In the genomic region with DNA sequence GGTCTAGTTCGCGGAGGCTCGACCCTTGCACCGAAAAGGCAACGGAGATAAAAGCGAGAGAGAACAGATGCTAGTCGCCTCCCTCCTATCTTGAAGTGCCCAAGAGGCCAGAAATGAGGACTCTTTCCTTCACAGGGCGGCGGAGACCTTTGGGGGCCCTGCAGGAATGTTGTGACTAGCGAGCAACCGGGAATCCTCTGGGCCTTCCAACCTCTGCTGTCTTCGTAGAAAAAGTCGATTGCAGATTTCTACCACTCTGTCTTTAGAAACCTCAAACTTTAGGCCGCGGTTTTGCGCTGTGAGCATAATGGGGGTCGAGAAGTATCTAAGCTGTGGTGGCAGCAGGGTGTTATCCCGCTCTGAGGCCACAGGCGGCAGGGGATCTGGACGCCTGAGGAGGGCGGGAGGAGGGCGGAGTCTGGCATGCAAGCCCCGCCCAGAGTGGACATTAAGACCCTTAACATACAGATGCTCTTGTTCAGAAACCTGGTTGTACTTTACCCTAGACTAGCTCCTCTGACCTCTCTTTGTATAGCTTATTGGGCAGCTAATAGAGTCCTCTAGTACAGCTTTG, we compare ENCODE assay signal across 8 mouse cellular contexts. TPM values are rescaled to one million over a fixed set of nuclear protein-coding genes. Genes with fewer than 3 reads are reported as not detected.
DNase-seq lines count a peak whose midpoint lies in the region; ATAC-seq and TF ChIP-seq lines count a peak whose summit lies in the region.

No protein-coding gene starts in this region.

- 0 out of 2 replicates have a peak, but pooled peaks have one; percentile 13 for TF ChIP-seq CTCF in thymus, adult 2 months (IDR thresholded peaks at IDR 0.05; ENCODE audit: borderline replicate concordance, control insufficient read depth, extremely low read depth, insufficient read depth, low read length, poor library complexity)

- peak overlapping the region; percentile 80 for H3K4me2 ChIP-seq in midbrain, embryonic 14.5 days (ENCODE audit: low read length)

- H3K36me3 ChIP-seq in thymus, adult 2 months (ENCODE audit: control insufficient read depth, insufficient read depth, low read length) = no peaks in the 10 kb centered on the region
- H3K36me3 ChIP-seq in midbrain, embryonic 14.5 days (ENCODE audit: control insufficient read depth, insufficient read depth, low read length) = no peaks in the 10 kb centered on the region

- peaks cover 4% of the 10 kb centered on the region; the same call in 1 of the 2 replicates for H3K27me3 ChIP-seq in thymus, adult 2 months (ENCODE audit: control insufficient read depth, insufficient read depth, low read length)
- H3K27me3 ChIP-seq in midbrain, embryonic 14.5 days (ENCODE audit: control insufficient read depth, insufficient read depth, low read length) = peaks cover 22% of the 10 kb centered on the region

- peak; percentile 8 to 23 for DNase-seq in adrenal gland, postnatal 36 days
- DNase-seq in adrenal gland, postnatal 25 days = no peak
- DNase-seq in thymus, adult 2 months = no peak
- no peak for DNase-seq in thymus, adult 18-20 months
- peak; percentile 57 for DNase-seq in kidney, postnatal 10 days
- peak; percentile 66 for DNase-seq in midbrain, embryonic 14.5 days
- DNase-seq in urinary bladder, postnatal 14 days (ENCODE audit: low spot score) = no peak

- H3K4me1 ChIP-seq in thymus, adult 2 months (replicated peaks; ENCODE audit: control insufficient read depth, insufficient read depth, low read length) = peaks cover 6% of the 10 kb centered on the region
- 0 out of 2 replicates have a peak, but pooled peaks cover 3% of the 10 kb centered on the region for H3K4me1 ChIP-seq in midbrain, embryonic 14.5 days (ENCODE audit: control insufficient read depth, insufficient read depth, low read length)

- no peak overlapping the region for H3K27ac ChIP-seq in thymus, adult 2 months (ENCODE audit: control insufficient read depth, insufficient read depth, low read length)
- H3K27ac ChIP-seq in midbrain, embryonic 14.5 days (replicated peaks; ENCODE audit: low read depth, low read length) = no peak overlapping the region

- peak; percentile 70; the same call in 1 of the 2 replicates for ATAC-seq in midbrain, embryonic 14.5 days (ENCODE audit: low FRiP score, low TSS enrichment)
- no peak for ATAC-seq in CD4-positive, CD25-positive, alpha-beta regulatory T cell, adult 4 months

- 0 out of 2 replicates have a peak overlapping the region, but pooled peaks have one; percentile 32 for H3K4me3 ChIP-seq in thymus, adult 2 months (ENCODE audit: control insufficient read depth, insufficient read depth, low read length)
- H3K4me3 ChIP-seq in midbrain, embryonic 14.5 days (replicated peaks; ENCODE audit: low read depth, low read length) = peak overlapping the region; percentile 66

- no peak for TF ChIP-seq POLR2A in thymus, adult 2 months (IDR thresholded peaks at IDR 0.05; ENCODE audit: control insufficient read depth, extremely low read depth, insufficient read depth, low read length, poor library complexity)

- no peaks in the 10 kb centered on the region for H3K9me3 ChIP-seq in midbrain, embryonic 14.5 days (ENCODE audit: control insufficient read depth, low read length)

- peak overlapping the region; percentile 76; the same call in 1 of the 2 replicates for H3K9ac ChIP-seq in midbrain, embryonic 14.5 days (replicated peaks; ENCODE audit: low read length)

- WGBS in thymus, adult 2 months = 9% methylated on average over 23 of the region's 23 CpGs
- WGBS in midbrain, embryonic 14.5 days = under 1% methylated on average over 23 of the region's 23 CpGs

RNA-seq across cellular contexts. Expression of a gene that starts 24.1 kb away (rescaled TPM):
- total RNA-seq in adrenal gland, postnatal 36 days (2021) = 1 to 10 TPM; 6.9 to 8.1 TPM
- total RNA-seq in adrenal gland, postnatal 25 days (2021) = 5.8 and 6.3 TPM in 2 replicates
- 3.9 and 4.0 TPM in 2 replicates for polyA plus RNA-seq in thymus, adult 2 months (2012; rRNA removed)
- polyA plus RNA-seq in midbrain, embryonic 14.5 days (2014; fragmentation: Nextera tagmentation; extraction: Ambion mirVana) = 3.5 and 6.1 TPM in 2 replicates
- polyA plus RNA-seq in CD4-positive, CD25-positive, alpha-beta regulatory T cell, adult 4 months (2017; shearing (Covaris generic)) = 1 to 10 TPM; 4.4 to 4.8 TPM

RNA-seq across cellular contexts. Expression of a gene that starts 24.4 kb away (rescaled TPM):
- 1 to 10 TPM; 3.3 to 3.9 TPM for total RNA-seq in adrenal gland, postnatal 36 days (2021)
- total RNA-seq in adrenal gland, postnatal 25 days (2021) = 3.0 and 4.0 TPM in 2 replicates
- polyA plus RNA-seq in thymus, adult 2 months (2012; rRNA removed) = 1.3 and 1.7 TPM in 2 replicates
- polyA plus RNA-seq in midbrain, embryonic 14.5 days (2014; fragmentation: Nextera tagmentation; extraction: Ambion mirVana) = 0.99 and 3.8 TPM in 2 replicates
- under 1 TPM in 1 of 2 experiments, not detected in 1; 0.43 TPM for polyA plus RNA-seq in CD4-positive, CD25-positive, alpha-beta regulatory T cell, adult 4 months (2017; shearing (Covaris generic))

RNA-seq across cellular contexts. Expression of a gene that starts 59.6 kb away (rescaled TPM):
- 10 to 100 TPM in 1 of 2 experiments, 1 to 10 TPM in 1; 9.8 to 15.6 TPM for total RNA-seq in adrenal gland, postnatal 36 days (2021)
- total RNA-seq in adrenal gland, postnatal 25 days (2021) = 20.9 and 25.4 TPM in 2 replicates
- polyA plus RNA-seq in thymus, adult 2 months (2012; rRNA removed) = 6.3 and 7.4 TPM in 2 replicates
- 3.5 and 4.1 TPM in 2 replicates for polyA plus RNA-seq in midbrain, embryonic 14.5 days (2014; fragmentation: Nextera tagmentation; extraction: Ambion mirVana)
- 1 to 10 TPM; 2.0 to 5.6 TPM for polyA plus RNA-seq in CD4-positive, CD25-positive, alpha-beta regulatory T cell, adult 4 months (2017; shearing (Covaris generic))

Comparison
In these comparisons a context has a peak if more than half of its experiments do, and no peak if none do; other contexts are left out.
1. DNase-seq: peak in adrenal gland, postnatal 36 days (2 of 2), kidney, postnatal 10 days (single experiment) and midbrain, embryonic 14.5 days (single experiment); none in adrenal gland, postnatal 25 days (single experiment), thymus, adult 2 months (single experiment), thymus, adult 18-20 months (0 of 2) and urinary bladder, postnatal 14 days (single experiment).